Mouse (Mus musculus) kidney, adult 2 months (tissue): ENCODE measurements around the gene Col7a1.

Experiments
- CTCF ChIP-seq: fragments of 200-500 bp; conservative IDR thresholded peaks from 2 replicates; pipeline ENCODE4 v1.5.1; 2011; ENCODE audit warnings: low read depth, mild to moderate bottlenecking, control low read depth, low read length, moderate library complexity, mixed read lengths; ENCODE audit not compliant: insufficient read depth, insufficient read length
- POLR2A ChIP-seq: fragments of 200-500 bp; IDR thresholded peaks from one replicate; pipeline ENCODE4 v1.6.1; 2011; ENCODE audit warnings: low read depth, low read length, control low read depth

DNA sequence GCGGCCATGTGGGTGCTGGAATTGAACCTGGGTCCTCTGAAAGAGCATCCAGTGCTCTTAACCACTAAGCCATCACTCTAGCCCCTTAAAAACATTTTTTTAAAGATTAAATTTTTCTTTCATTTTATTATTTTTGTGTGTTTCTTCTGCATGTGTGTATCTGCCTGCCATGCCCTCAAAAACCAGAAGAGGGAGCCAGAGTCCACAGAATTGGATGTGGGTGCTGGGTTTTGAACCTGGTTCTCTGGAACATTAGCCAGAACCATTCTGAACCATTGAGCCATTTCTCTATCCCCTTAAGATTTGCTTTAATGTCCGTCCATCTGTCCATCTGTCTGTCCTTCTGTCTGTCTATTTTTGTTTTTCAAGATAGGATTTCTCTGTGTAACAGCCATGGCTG, 49.8 kb downstream of the Col7a1 start:
- TF ChIP-seq POLR2A (no peak), CTCF (peak; percentile 79)
